Mouse (Mus musculus): ENCODE results near the gene Gm3448. TPM values are rescaled to one million over a fixed set of nuclear protein-coding genes. Genes with fewer than 3 reads are reported as not detected.

The Gm3448 gene
- polyA plus RNA-seq, 1 experiment: 324 TPM

DNA sequence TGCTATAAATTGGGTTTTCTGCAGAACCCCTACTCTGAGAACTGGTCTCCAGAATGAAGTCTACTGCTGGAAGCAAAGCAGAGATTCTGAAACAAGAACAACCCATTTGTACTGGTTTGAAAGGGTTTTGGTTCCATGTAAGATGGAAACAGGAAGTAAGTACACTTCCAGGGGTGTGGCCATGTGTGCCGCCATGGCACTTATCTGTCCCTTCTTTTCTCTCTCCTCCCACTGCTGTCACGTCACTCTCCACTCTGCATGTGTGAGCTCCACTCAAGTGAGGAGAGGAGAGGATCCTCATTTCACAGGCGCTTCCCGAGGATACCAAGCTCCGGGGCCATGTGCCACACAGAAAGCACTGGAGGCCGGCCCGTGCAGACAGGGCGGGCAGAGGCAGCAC lies 87.9 kb downstream of the Gm3448 start:
- no peaks in the 10 kb centered on the region for H3K4me1 ChIP-seq (ENCODE audit: control insufficient read depth, insufficient read depth, low read length)
- TF ChIP-seq CTCF (IDR thresholded peaks at IDR 0.05; ENCODE audit: control insufficient read depth, insufficient read depth, insufficient replicate concordance, low read depth, low read length) (no peak), POLR2A (IDR thresholded peaks at IDR 0.05; ENCODE audit: control insufficient read depth, low read depth, low read length) (no peak)
- no peak overlapping the region for H3K4me3 ChIP-seq (ENCODE audit: control insufficient read depth, low read depth, low read length)
- H3K27ac ChIP-seq (ENCODE audit: control insufficient read depth, insufficient read depth, low read depth, low read length): no peak overlapping the region
- H3K27me3 ChIP-seq (ENCODE audit: control insufficient read depth, insufficient read depth, low read length): no peaks in the 10 kb centered on the region
- peaks cover 3% of the 10 kb centered on the region; the same call in 1 of the 2 replicates for H3K36me3 ChIP-seq (ENCODE audit: control insufficient read depth, insufficient read depth, low read length)

DNA sequence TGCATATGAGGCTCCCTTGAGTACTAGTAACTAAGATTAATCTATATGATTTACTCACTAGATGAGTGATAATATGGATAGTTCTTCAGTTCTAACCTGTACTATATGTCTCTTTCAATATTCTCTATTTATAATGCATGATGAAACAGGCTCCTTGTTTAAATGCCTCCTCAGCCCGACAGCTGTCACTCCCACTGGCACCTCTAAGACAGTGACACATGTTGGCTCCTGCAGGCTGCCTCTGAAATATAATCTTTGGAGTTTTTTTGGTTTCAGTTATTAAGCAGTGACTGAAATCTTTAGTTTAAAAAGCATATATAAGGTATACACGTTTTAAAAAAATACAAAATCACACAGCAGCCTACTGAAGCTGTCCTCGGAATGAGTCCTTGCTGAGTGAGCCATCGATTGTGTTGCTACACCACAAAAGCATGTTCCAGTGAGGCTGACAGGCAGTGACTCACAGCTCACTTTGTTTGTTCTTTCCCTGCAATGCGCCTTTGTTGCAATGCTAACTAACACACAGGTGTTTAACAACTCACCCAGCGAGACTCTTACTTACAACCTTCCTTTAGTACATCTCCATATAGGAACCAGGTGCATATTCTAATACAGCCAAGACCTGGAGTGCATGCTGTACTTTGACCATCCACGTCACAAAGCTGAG lies 92.0 kb downstream of the Gm3448 start:
- Histone ChIP-seq H3K4me3 (ENCODE audit: control insufficient read depth, low read depth, low read length) (no peak overlapping the region), H3K4me1 (ENCODE audit: control insufficient read depth, insufficient read depth, low read length) (no peaks in the 10 kb centered on the region), H3K27me3 (ENCODE audit: control insufficient read depth, insufficient read depth, low read length) (no peaks in the 10 kb centered on the region), H3K27ac (ENCODE audit: control insufficient read depth, insufficient read depth, low read depth, low read length) (no peak overlapping the region), H3K36me3 (ENCODE audit: control insufficient read depth, insufficient read depth, low read length) (peaks cover 3% of the 10 kb centered on the region; the same call in 1 of the 2 replicates)
- TF ChIP-seq CTCF (IDR thresholded peaks at IDR 0.05; ENCODE audit: control insufficient read depth, insufficient read depth, insufficient replicate concordance, low read depth, low read length) (no peak), POLR2A (IDR thresholded peaks at IDR 0.05; ENCODE audit: control insufficient read depth, low read depth, low read length) (no peak)

Other genes starting within 250 kb of the Gm3448 start
- 51.5 and 60.1 TPM in 2 replicates for gene Wdr27, start 98.4 kb downstream of the Gm3448 start, polyA plus RNA-seq (2012; rRNA removed)
- 10.5 and 13.8 TPM in 2 replicates for gene 1600012H06Rik, start 98.4 kb downstream of the Gm3448 start, polyA plus RNA-seq (2012; rRNA removed)
- gene Phf10, start 80.3 kb downstream of the Gm3448 start, polyA plus RNA-seq (2012; rRNA removed): 81.8 and 101 TPM in 2 replicates
- 11.3 and 12.6 TPM in 2 replicates for gene 9030025P20Rik, start 63.1 kb downstream of the Gm3448 start, polyA plus RNA-seq (2012; rRNA removed)
- gene Gm3417, start 62.7 kb downstream of the Gm3448 start, polyA plus RNA-seq (2012; rRNA removed): 680 and 803 TPM in 2 replicates
- gene Gm3435, start 31.4 kb downstream of the Gm3448 start, polyA plus RNA-seq (2012; rRNA removed): 5.1 and 5.4 TPM in 2 replicates
- 51.0 and 54.6 TPM in 2 replicates for gene Ermard, start 329 bp downstream of the Gm3448 start, polyA plus RNA-seq (2012; rRNA removed)
- gene Tcte3, start within 50 bp of the Gm3448 start, polyA plus RNA-seq (2012; rRNA removed): 525 and 777 TPM in 2 replicates